Mouse (Mus musculus): ENCODE results near the gene Prss22.

- TF ChIP-seq EP300 (IDR thresholded peaks at IDR 0.05), result no peak
- peak; percentile 85 for TF ChIP-seq CTCF (IDR thresholded peaks at IDR 0.05)
These were observed 28.7 kb downstream of the Prss22 start for GRCm38 (mm10) chr17:23969231-23969630.

All from lung, postnatal 0 days (tissue).